Mouse (Mus musculus): ENCODE results near the gene Proser1. TPM values are rescaled to one million over a fixed set of nuclear protein-coding genes. Genes with fewer than 3 reads are reported as not detected.

Gene Proser1
- 10.7 and 12.2 TPM in 2 replicates for polyA plus RNA-seq (2015; fragmentation: Nextera tagmentation; extraction: Ambion mirVana)

DNA sequence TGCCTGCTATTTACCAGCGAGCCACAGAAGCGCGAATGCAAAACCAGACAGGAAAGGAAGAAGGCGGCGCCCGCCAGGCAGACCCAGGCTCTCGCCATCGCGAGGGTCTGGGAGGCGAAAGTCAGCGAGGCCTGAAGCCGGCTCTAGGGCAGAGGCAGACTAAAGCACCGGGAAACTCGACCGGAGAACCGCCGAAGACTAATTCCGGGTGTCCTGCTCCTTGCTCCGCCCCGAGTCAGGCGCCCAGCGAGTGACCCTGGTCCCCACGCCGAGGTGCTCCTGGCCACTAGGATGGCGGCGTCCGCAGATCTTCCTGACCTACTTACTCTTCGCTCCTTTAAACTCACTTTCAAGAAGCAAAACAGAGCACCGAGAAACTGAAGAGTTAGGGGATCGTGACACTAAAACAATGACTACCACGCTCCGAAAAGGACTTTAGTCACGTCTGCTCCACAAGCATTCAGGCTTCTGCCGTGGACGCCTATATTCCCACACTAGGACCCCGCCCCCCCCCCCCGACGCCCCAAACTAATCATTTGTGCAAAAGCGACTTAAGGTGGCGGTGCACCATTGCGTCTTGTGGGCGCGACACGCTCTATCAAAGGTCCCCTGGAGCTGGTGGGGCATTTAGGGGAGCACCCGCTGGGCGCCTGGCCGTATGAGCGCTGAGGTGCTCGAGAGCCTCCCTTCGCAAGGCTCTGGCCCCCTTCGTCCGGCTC, at the start of gene Proser1, which contains the start of gene Nhlrc3:
TSS of gene Proser1 (plus strand) at position 621 of the 719 bp plus-strand sequence.
TSS of gene Nhlrc3 (minus strand) at position 287 of the 719 bp plus-strand sequence.

DNA sequence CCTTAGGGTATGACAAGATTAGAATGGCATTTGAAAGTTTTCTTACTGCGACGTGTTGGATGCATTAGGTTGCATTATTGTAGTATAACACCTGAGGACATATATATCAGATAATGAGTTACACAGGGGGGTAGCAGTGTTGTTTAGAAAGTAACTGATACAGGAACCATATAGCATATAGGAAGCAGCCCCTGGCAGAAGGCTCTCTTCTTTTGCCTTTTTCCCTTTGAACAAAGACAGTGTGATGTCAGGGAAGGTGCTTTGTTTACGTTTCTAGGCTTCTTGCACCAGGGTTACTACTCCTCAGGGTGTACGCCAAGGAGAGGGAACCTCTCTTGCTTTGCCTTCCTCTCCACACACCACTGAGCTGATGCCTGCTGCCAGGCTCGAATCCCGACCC, 24.9 kb downstream of the Proser1 start, which contains the start of gene Stoml3:
TSS of gene Stoml3 (plus strand) at position 301 of the 400 bp plus-strand sequence.

Other genes with a start within 250 kb of the Proser1 start
- 5.4 and 6.1 TPM in 2 replicates for gene Nhlrc3, start 334 bp upstream of the Proser1 start, polyA plus RNA-seq (2015; fragmentation: Nextera tagmentation; extraction: Ambion mirVana)
- 0.11 TPM in 1 of 2 replicates, not detected in the other for gene Stoml3, start 25.0 kb downstream of the Proser1 start, polyA plus RNA-seq (2015; fragmentation: Nextera tagmentation; extraction: Ambion mirVana)
- 1.5 and 2.1 TPM in 2 replicates for gene Frem2, start 193.7 kb downstream of the Proser1 start, polyA plus RNA-seq (2015; fragmentation: Nextera tagmentation; extraction: Ambion mirVana)

All from spleen, postnatal 0 days (tissue).